Mouse (Mus musculus): ENCODE measurements around the gene Olfr1192-ps1.
"Not testable (repeated sequence)": the region's sequence is repeated elsewhere in the genome, so short reads cannot be mapped to it uniquely, and the experiment has no call there.

GRCm38 (mm10) chr2:88640242-88640641 is 8.1 kb upstream of the Olfr1192-ps1 start, which contains the start of gene Olfr1191-ps1:
- not testable (repeated sequence) for TF ChIP-seq CTCF (conservative IDR thresholded peaks at IDR 0.05; ENCODE audit: insufficient read depth, insufficient read length, low read depth, low read length); POLR2A (IDR thresholded peaks at IDR 0.05; ENCODE audit: low read depth, low read length)

All from kidney, adult 2 months (tissue).